Mouse (Mus musculus) mouse trophoblast stem cell (cell line): ENCODE measurements around the gene Tpm3-rs7.
"Not testable (repeated sequence)": the region's sequence is repeated elsewhere in the genome, so short reads cannot be mapped to it uniquely, and the experiment has no call there.

ENCODE experiments used
- in situ Hi-C, 2 experiments: fragments of 300-500 bp; cut with MseI, MboI; formaldehyde crosslinking; loops; 2 replicates in 1 of 2; 3 replicates in 1 of 2; pipeline ENCODE4 v1.15.1; 2025

Tpm3-rs7 gene

GRCm38 (mm10) chr14:113314499-113314898 lies at the start of gene Tpm3-rs7:
Tpm3-rs7 (plus strand) TSS chr14:113314608.
- in situ Hi-C loops, result not testable (repeated sequence)

- in situ Hi-C loops, result no loop called here
Observed at GRCm38 (mm10) chr14:113317023-113317422, 2.6 kb downstream of the Tpm3-rs7 start.

- in situ Hi-C loops, result no loop called here
Observed at GRCm38 (mm10) chr14:113363361-113363760, 49.0 kb downstream of the Tpm3-rs7 start.
